Mouse (Mus musculus) c-Kit-positive CD71-positive TER-119-negative erythroid progenitor cells, embryonic 14.5 days (primary cell): ENCODE measurements around the gene Lars2.
"Not testable (repeated sequence)": the region's sequence is repeated elsewhere in the genome, so short reads cannot be mapped to it uniquely, and the experiment has no call there.

ENCODE experiments used
- DNase-seq: peaks from one replicate; pipeline ENCODE4 v3.0.0-alpha.2; 2013; ENCODE audit warnings: low read depth

The Lars2 gene

DNA sequence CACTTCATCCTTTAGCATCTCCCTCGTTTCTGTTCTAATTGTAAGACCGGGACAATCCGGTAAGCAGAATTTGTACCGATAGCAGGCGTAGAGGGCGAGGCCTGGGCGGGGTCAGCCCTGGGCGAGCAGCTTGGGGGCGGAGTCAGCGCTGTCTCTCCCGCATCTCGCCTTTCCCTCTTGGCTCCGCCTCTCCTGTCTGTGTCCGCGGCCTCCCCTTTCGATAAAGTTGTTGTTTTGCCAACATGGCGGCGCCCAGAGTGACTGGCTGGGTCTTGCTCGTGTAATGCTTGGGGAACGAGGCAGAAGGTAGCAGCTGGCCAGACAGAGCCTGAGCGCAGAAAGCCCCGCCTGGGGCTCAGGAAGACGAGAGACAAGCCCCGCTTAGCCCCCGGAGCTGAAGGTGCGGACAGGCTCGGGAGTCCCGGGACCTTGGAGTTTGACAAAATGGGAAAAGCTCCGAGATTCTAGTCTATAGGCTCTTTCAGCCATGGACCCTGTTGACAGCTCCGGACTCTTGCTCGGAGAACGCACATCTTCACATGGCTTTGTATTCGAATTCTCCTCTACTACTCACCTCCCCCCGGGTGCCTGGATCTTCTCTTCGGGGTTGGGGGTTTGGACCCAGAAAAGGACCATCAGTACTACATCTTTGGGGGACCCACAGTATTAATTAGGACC lies at the start of gene Lars2:
Gene Lars2, plus strand, starts transcription at position 220 of the 678 bp plus-strand sequence.
- DNase-seq = peak; percentile 95

DNA sequence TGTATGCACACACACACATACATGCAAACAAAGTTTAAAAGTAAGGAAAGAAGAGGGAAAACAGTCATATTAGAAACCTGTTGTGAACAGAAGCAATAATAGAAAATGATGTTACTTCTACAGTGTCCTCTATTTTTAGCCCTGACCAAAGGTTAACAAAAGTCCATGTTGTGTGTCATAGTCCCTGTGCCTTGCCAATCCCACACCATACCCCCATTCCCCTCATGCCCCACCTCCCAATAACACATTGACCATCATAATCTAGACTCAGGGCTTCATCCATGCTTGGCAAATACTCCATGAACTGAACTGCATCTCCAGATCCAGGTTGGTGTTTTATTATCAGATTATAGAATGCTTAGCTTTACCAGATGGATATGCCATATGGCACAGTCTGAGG lies 40.6 kb upstream of the Lars2 start:
- no peak for DNase-seq

DNA sequence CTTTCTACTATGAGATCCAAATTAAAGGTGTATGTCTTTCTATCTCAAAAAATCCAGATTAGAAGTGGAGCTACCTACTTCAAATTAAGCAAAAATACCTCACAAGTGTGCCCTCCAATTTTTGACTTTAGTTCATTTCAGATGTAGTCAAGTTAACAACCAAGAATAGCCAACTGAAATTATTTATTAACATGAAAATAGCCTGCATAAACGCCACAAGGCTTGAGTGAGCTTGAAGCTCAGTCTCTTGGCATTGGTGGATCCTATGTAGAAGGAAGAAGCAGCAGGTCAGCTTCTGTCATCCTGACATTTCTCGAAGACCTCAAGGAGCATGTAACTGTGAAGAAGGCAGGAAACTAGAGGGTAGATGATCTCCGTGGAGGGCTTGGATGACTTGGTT lies 38.4 kb upstream of the Lars2 start:
- DNase-seq = no peak

DNA sequence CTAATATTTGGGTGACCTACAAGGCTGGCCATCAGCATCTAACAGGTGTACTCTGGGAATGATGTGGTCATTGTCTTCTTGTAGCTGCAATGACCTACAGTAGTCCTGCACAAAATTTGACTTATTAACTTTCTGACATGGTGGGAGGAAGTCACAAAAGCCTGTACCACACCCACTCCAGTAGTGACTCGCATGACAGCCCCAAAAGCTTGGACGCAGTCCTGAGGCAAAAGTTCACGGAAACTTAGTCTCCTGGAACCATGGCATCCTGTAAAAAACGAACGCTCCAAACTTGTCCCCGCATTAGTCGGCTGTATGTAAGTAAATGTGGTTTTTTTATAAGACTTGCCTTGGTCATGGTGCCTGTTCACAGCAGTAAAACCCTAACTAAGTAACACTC lies 36.9 kb upstream of the Lars2 start:
- DNase-seq = no peak

DNA sequence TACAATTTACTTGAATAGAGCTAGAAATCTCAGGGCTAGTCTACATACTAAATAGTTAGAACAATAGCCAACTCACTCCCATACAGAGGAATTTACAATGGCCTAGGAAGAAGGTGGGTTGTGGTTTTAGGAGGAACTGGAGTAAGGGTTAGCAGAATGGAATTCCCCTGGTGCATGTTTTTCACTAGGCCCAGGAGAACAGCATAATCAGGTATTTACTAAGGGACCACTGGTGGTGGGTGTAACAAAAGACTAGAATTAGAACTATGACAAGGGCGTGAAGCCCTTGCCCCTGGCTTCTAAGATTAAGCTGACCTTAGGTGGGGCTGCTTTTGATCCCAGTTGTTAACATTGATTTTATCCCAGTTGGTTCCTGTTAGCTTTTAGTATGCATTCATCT lies 36.5 kb upstream of the Lars2 start:
- not testable (repeated sequence) for DNase-seq

DNA sequence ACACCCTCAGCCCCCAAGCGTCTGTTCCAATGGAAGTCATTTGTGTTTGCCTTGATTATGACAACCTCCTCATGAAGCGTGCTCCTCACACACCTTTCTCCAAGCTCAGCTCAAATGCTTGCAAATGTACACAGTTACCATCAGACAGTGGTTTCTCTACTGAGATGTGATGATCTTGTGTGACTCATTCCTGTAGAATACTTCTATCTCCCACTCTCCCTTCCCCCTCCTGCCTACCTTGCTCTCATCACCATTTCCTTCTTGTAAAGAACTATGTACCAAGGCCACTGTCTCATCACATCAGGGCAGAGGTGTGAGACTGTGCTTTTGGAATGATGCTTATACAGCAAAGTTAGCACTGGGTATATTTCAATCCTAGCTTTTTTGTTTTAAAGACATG lies 33.2 kb upstream of the Lars2 start:
- DNase-seq = no peak

DNA sequence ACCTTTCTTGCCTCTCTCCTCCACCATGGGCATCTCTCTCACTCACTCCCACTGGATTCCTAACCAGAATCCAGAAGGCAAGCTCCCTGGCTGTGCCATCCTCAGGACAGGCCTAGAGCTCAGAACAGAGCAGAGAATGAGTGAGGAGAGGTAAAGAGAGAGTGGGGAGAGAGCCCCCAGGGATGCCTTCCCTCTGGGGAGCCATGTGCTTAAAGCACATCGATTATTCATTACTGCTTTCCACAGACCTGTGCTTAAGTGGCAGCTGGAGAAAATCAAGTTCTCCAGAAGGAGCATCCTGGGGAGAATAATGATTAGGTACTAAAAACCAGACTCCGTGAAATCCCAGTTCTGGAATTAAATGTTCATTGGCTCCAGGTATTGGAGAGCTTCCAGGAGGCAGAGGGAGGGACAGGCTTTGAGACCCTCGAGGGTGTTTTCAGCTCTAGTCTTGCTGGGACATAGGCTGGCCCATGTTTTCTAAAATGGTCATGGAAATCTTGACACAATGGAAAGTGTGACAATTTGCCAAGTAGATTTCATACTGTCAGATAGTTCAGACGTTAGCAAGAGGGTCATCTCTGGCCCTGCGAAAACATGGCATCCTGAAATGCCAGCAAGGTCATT lies 31.6 kb upstream of the Lars2 start:
- DNase-seq = no peak

DNA sequence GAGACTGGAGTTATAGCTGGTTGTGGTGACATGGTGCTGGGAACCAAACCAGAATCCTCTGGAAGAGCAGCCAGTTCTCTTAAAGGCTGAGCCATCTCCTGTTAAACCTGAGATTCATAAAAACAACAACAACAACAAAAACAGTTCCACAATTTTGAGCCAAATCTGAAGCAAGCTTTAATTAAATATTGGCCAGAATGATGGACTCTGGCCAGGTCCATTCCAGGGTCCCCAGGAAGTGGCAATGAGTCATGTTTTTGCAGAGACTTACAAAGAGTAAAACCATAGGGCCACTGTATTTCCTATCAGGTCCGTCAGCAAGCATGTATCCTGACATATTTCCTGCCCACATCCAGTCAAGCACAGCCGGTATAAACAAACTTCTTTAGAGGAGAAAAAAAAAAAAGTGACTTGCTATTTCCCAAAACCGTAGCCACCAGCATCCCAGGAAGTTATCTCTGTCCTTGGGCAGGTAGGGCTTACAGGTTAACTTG lies 27.0 kb upstream of the Lars2 start:
- DNase-seq = no peak

DNA sequence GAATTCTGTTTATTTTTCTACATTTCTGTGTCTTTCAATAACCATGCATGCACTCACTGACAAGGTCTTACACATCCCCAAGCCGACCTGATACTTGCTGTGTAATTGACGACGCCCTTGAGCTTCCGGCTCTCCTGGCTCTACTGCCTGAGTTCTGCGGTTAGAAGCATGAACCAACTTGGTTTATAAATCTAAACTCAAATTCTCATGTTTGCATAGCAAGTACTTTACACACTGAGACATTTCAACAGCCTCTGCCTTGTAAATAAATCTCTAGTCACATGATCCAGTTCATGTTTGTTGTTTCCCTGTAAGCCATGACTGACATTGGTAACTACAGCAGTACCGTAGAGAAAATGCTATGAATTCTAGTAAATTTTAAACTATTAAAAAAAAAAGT lies 25.5 kb upstream of the Lars2 start:
- no peak for DNase-seq

DNA sequence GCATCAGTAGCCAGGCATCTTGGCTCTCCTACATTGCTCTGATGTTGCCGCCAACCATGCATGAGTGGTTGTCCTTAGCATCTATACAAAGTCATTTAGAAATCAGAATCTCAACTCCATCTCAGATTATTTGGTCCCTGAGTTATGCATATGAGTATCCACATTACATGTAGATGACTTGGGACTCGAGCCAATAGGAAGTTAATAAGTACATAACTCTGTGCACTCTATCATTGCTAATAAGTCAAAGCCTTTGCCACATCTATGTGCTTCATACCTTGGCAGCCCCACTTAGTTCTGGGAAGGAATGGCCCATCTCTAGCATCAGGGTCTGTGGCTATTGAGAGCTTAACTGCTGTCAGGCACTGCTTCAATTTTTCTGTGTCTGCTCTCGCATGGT lies 23.7 kb upstream of the Lars2 start:
- no peak for DNase-seq

DNA sequence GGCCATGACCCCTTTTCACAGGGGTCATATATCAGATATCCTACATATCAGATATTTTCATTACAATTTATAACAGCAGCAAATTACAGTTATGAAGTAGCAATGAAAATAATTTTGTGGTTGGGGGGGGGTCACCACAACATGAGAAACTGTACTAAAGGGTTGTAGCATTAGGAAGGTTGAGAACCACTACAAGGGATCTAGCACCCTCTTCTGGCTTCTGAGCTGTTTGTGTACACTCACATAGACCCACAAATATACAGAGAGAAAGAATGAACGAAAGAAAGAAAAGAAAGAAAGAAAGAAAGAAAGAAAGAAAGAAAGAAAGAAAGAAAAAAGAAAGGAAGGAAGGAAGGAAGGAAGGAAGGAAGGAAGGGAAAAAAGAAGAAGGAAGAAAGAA lies 17.4 kb upstream of the Lars2 start:
- not testable (repeated sequence) for DNase-seq

DNA sequence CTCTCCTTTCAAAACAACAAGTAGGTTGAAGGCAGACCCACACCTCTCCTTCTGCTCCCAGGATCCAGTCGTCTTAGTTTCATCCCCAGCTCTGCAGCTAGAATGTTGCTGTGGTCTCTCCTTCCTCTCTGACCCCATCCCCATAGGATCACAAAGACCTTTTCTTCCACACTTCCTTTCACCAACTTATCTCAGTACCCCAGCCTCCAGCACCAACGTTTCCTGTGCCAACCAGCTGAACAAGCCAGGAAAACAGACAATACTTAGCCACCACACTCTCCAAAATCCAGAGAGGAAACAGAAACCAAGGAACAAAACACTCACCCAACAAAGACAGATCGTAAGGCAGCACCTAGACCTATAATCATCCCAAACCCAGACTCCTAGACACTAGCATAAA lies 6.7 kb upstream of the Lars2 start:
- DNase-seq = no peak

DNA sequence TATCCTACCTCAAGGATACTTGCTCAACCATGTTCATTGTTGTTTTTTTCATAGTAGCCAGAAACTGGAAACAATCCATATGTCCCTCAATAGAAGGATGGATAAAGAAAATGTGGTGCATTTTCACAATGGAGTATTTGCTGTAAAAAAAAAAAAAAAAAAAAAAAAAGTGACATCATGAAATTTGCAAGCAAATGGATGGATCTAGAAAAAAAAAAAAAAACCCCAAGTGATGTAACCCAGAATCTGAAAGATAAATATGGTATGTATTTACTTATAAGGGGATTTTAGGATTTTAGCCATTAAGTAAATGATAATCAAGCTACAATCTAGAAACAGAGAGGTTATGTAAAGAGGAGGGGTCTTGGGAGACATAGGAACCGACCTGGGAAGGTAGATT lies 1.4 kb upstream of the Lars2 start:
- no peak for DNase-seq

DNA sequence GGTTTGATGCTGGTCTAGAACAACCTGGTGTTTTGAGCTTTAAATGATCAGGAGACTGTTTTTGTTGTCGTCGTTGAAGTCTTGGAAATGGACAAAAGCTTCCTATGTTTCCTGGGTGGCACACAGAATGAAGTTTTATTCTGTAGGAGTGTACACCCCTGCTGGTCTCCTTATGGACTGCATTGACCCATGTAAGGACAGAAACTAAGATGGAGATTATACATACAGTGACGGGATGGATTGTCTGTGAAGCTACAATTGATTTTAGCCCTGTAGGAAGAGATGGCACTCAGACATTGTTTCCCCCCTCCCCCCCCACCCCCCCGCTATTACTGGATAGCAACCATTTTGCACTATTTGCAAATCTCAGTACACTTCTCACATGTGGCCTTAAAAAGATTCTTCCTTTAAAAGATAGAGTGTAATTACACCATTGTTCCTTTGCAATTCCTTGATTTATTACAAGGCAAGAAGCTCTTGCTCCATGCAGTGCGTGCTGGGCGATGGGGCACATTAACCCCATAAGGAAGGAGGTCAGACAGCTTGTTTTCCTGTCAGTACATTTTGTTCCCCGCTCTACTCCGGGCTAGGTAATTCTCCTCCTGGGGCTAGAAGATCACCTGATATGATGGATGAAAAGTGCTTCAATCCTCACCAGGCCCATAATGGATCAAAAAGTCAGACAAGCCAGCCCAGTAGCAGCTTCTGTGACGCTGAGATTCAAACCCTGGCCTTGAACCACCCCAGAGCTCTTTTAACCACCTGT lies 602 bp upstream of the Lars2 start:
- DNase-seq = peak; percentile 16

DNA sequence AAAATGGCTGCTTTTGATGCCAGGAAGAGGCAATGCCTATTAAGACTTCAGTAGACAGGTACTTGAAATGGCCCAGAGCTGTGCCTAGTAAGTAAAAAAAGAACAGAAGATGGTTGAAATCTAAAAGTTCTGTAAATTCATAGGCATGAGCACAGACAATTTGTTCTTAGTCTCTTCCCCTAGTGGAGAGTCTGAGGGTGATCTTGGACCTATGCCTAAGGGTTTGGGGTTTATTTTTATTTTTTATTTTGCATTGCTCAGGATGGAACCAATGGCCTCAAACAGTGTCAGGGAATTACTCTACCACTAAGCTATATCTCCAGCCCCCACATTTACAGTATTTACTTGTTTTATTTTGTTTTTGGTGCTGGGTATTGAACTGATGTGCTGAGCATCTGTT lies 909 bp downstream of the Lars2 start:
- DNase-seq = peak; percentile 28

DNA sequence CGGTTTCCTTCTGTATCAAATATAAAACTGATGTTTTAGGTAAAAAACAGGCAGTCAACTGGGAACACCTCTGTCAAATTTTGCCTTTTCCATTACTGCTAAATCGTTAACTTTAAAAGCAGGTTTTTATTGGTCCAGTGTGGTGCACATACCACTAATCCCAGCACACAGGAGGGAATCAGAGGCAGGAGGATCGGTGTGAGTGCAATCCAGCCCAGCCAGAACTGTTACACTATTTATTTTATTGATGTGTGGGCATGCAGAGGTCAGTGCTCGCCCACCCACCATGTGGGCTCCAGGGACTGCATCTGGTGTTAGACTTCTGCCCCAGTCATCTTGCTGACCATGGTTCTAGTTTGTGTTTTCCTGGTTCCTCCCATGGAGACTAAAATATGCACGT lies 15.7 kb downstream of the Lars2 start:
- no peak for DNase-seq

DNA sequence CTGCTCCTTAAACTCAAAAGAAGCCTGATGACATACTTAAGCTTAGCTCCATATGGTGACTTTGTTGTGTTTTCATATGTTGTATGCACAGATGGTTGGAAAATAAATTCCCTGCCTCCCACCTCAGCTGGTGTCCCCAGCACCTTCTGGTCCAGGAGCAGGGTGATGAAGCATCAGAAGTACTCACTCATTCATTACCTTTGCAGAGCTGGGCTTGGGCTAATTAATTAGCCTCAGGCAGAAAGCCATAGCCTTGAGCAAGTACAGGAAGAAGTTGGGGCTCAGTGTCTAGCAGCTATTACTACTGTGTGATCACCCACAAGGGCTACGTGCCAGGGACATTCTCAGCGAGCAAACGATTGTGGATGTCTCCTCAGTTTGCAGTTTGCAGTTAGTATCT lies 18.0 kb downstream of the Lars2 start:
- no peak for DNase-seq

DNA sequence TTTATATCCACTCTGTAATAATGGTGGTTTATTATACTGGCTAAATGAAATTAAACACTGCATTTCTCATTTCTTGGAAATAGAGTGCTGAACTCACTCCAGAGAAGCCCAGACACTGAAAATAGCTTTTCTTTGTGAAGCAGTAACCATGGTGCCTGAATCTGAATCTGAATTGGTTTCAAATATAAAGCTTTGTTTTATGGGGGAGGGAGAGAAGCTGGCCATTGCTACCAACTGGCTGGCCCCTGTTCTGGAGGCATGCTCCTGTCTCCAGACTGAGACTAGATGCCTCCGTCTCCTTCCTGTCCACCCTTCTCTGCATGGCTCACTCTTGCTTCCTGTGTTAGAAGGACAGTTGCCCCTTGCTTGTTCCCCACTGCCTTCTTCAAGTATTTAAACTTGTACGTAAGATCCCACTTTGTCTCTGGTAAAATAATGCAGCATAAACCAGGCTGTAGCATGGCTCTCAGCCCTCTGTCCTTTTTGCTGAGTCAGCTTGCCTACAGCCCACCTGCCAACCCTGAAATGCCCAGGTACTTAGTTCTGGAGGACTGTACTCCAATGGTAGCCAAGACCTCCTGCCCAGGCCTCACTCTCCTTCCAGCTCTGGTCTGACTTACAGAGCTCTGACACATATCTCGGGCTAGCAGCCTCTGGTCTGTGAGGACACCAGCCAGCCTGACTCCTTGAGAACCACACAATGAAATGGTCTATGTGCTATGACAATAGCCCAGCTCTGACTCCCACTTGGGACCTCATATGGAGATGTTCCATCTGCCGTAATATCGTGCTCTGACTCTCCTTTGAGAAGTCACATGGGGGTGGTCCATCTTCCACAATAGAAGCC lies 18.8 kb downstream of the Lars2 start:
- DNase-seq = no peak

DNA sequence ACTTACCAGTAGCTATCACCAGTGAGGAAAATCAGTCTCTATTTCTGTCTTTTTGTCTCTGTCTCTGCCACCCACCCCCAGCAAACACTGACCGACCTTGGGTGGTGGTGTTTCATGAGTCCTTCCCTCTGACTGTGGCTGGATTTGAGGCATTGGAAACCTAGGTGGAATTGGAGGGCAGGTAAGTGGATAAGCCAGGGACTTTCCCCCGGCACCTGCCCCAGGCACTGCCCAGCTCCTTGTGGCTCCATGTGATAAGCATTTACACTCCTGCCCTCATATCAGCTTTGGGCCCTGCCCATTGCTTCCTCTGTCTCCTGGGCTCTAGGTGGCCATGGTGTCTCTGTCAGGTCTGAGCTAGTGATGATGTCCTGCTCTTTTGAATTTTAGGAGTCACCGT lies 19.6 kb downstream of the Lars2 start:
- DNase-seq = peak; percentile 25

DNA sequence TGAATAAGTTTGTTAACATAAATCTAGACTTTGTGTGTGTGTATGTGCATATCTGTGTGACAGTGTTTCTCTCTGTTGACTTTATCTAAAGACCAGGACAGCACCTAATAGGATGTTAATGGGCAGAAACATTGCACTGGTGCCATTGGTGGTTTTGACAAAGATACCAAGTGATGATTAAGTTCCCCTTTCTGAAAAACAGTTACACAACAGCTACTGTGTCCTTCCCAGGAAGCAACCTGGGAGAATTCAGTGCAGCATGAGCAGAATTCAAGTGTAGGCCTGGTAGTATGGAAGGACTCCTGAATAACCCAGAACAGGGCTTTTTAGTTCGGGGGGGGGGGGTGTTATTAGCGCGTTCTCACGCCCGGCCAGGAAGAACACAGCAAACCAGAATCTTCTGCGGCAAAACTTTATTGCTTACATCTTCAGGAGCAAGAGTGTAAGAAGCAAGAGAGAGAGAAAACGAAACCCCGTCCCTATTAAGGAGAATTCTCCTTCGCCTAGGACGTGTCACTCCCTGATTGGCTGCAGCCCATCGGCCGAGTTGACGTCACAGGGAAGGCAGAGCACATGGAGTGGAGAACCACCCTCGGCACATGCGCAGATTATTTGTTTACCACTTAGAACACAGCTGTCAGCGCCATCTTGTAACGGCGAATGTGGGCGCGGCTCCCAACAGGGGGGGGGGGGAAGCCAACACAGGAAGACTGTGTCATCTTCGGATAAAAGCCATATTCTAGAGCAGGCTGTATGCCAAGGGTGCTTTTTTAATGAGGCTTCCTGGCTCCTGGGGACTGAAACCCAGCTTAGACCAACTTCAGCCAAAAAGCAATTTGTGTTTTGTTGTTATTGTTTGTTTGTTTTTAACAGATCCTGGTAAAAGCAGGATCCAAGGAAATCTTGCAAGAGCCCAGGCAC lies 21.6 kb downstream of the Lars2 start:
- DNase-seq = not testable (repeated sequence)
